Mouse (Mus musculus) megakaryocyte, embryonic 14.5 days (primary cell): ENCODE measurements around the gene H2afx. TPM values are rescaled to one million over a fixed set of nuclear protein-coding genes. Genes with fewer than 3 reads are reported as not detected.
"Not testable (repeated sequence)": the region's sequence is repeated elsewhere in the genome, so short reads cannot be mapped to it uniquely, and the experiment has no call there.

Experiments
- H3K27me3 ChIP-seq: replicated peaks from 2 replicates; pipeline ENCODE3; 2012; ENCODE audit warnings: inconsistent platforms
- H3K36me3 ChIP-seq: replicated peaks from 2 replicates; pipeline ENCODE3; 2012; ENCODE audit warnings: low read length, inconsistent platforms, mixed read lengths
- H3K4me1 ChIP-seq: 2 replicates; pipeline ENCODE4 v1.6.1; 2012; ENCODE audit warnings: inconsistent platforms
- H3K4me3 ChIP-seq: replicated peaks from 2 replicates; pipeline ENCODE3; 2012; ENCODE audit warnings: moderate library complexity, mild to moderate bottlenecking, inconsistent platforms
- H3K9me3 ChIP-seq: 2 replicates; pipeline ENCODE4 v1.6.1; 2012; ENCODE audit warnings: inconsistent platforms
- FLI1 ChIP-seq: IDR thresholded peaks from 2 replicates; pipeline ENCODE4 v1.6.1; 2012; ENCODE audit warnings: low read length, inconsistent platforms, mixed read lengths
- GATA1 ChIP-seq: IDR thresholded peaks from 3 replicates; pipeline ENCODE4 v1.6.1; 2012; ENCODE audit warnings: mixed read lengths, low read length, inconsistent platforms, borderline replicate concordance
- polyA plus RNA-seq: library from polyadenylated mRNA; stranded (reverse); fragments of >175 nt; gene quantifications from 2 replicates; pipeline ENCODE4 v1.2.3, GENCODE M21; 2012; ENCODE audit warnings: low replicate concordance; ENCODE audit not compliant: insufficient read depth

The H2afx gene
- polyA plus RNA-seq, result 416 and 1,650 TPM in 2 replicates

DNA sequence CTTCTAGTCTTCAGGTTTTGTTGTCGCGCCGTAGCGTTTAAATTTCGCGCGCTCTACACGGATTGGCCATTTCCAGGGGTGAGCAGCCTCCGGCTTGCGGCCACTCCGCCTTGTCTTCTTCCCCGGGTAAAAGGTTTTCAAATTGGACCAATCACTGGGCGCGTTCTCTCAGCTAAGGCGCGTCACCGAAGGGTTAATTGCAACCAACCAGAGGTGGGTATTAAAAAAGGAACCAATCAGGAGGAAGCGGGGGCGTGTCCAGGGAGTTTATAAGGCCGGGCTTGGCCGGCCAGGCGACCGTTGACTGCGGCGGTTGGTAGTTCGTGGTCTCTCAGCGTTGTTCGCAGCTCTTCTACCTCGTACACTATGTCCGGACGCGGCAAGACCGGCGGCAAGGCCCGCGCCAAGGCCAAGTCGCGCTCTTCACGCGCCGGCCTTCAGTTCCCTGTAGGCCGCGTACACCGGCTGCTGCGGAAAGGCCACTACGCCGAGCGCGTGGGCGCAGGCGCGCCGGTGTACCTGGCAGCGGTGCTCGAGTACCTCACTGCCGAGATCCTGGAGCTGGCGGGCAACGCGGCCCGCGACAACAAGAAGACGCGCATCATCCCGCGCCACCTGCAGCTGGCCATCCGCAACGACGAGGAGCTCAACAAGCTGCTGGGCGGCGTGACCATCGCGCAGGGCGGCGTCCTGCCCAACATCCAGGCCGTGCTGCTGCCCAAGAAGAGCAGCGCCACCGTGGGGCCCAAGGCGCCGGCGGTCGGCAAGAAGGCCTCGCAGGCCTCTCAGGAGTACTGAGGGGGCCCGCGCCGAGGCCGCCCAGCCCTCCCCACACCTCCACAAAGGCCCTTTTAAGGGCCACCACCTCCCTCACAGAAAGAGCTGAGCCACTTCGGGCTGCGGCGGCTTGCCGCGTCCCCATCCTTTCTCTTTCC lies at the start of gene H2afx:
Gene H2afx (plus strand): TSS at position 299 of the 935 bp plus-strand sequence.
- Histone ChIP-seq H3K9me3 (no peaks in the 10 kb centered on the region), H3K27me3 (no peaks in the 10 kb centered on the region), H3K4me1 (peaks cover 36% of the 10 kb centered on the region), H3K4me3 (peak within 1 kb of the TSS; percentile 98), H3K36me3 (peaks cover 72% of the 10 kb centered on the region)
- no peak for TF ChIP-seq GATA1
- peak; percentile 45; the same call in 1 of the 2 replicates for TF ChIP-seq FLI1

- no peak overlapping the region for H3K4me3 ChIP-seq
- H3K27me3 ChIP-seq, result peaks cover 66% of the 10 kb centered on the region
- peaks cover 49% of the 10 kb centered on the region for H3K4me1 ChIP-seq
- peaks cover 16% of the 10 kb centered on the region for H3K9me3 ChIP-seq
- peaks cover 23% of the 10 kb centered on the region for H3K36me3 ChIP-seq
- TF ChIP-seq GATA1 (no peak), FLI1 (no peak)
Measured at GRCm38 (mm10) chr9:44286256-44286850, 48.1 kb upstream of the H2afx start.

DNA sequence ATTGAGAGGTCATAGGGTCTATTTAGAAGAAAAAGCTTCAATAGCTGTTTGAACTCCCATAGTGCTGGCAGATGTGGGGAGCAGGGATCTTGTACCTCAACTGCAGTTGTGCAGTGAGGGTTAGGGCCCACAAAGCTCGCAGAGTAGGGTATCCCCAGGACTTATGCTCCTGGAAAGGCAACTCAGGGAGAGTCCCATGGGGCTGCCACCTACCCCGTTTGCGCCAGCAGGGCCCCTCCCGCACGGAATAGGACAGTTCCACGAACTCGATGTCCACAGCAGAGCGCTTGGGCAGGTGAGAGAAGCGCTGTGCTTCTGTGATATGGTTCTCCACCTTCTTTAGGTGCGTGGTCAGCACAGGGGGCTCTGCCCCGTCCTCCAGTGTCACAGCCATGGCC lies 47.5 kb upstream of the H2afx start:
- TF ChIP-seq FLI1 (no peak), GATA1 (no peak)
- peaks cover 30% of the 10 kb centered on the region for H3K36me3 ChIP-seq
- H3K4me1 ChIP-seq, result peaks cover 46% of the 10 kb centered on the region
- H3K4me3 ChIP-seq, result peak overlapping the region; percentile 89
- peaks cover 60% of the 10 kb centered on the region for H3K27me3 ChIP-seq
- H3K9me3 ChIP-seq, result peaks cover 16% of the 10 kb centered on the region

- H3K4me1 ChIP-seq, result peaks cover 44% of the 10 kb centered on the region
- TF ChIP-seq FLI1, result no peak
- TF ChIP-seq GATA1, result no peak
- peaks cover 35% of the 10 kb centered on the region for H3K36me3 ChIP-seq
- H3K4me3 ChIP-seq, result peak overlapping the region; percentile 89
- H3K27me3 ChIP-seq, result peaks cover 55% of the 10 kb centered on the region
- H3K9me3 ChIP-seq, result peaks cover 16% of the 10 kb centered on the region
Measured at GRCm38 (mm10) chr9:44287401-44288075, 47.0 kb upstream of the H2afx start.

GRCm38 (mm10) chr9:44288076-44288958 lies 46.2 kb upstream of the H2afx start, which contains the start of gene Abcg4:
TSS of gene Abcg4 (minus strand) at chr9:44288615.
- H3K27me3 ChIP-seq, result peaks cover 52% of the 10 kb centered on the region
- H3K4me3 ChIP-seq, result peak within 1 kb of the TSS; percentile 89
- peaks cover 16% of the 10 kb centered on the region for H3K9me3 ChIP-seq
- TF ChIP-seq GATA1, result no peak
- TF ChIP-seq FLI1, result no peak
- H3K36me3 ChIP-seq, result peaks cover 43% of the 10 kb centered on the region
- H3K4me1 ChIP-seq, result peaks cover 40% of the 10 kb centered on the region

DNA sequence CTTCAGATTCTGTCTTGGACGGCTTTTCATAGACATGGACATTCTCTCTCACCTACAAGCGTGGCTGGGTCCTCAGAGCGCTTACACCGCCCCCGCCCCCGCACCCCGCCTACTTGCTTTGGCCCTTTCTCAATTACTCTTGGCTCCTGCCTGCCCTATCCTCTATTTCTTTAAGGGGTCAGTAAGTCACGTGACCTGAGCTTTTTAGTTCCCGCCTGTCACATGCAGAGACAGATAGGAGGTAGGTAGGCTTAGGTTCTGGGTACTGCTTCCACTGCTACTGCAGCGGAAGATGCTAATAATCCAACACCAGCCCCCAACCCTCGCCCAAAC lies 45.6 kb upstream of the H2afx start:
- peaks cover 37% of the 10 kb centered on the region for H3K4me1 ChIP-seq
- peaks cover 49% of the 10 kb centered on the region for H3K36me3 ChIP-seq
- peaks cover 16% of the 10 kb centered on the region for H3K9me3 ChIP-seq
- no peak for TF ChIP-seq FLI1
- TF ChIP-seq GATA1, result no peak
- no peak overlapping the region for H3K4me3 ChIP-seq
- H3K27me3 ChIP-seq, result peaks cover 47% of the 10 kb centered on the region

DNA sequence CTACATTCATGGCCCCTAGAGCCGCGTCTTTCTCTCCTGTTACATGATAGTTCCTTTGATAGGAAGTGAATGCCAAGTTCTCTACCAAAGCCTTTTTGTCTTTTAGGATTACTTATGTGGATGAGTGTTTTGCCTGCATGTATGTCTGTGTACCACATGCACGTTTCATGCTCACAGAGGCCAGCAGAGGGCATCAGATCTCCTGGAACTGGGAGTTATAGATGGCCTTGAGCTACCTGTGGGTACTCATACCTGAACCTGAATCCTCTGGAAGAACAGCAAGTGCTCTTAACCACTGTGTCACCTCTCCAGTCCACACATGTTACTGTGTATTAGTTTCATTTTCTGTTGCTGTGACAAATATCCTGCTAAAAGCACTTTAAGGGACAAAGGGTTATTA lies 42.0 kb upstream of the H2afx start:
- peaks cover 20% of the 10 kb centered on the region for H3K27me3 ChIP-seq
- H3K36me3 ChIP-seq, result peaks cover 82% of the 10 kb centered on the region
- H3K4me1 ChIP-seq, result peaks cover 19% of the 10 kb centered on the region
- H3K9me3 ChIP-seq, result peaks cover 14% of the 10 kb centered on the region
- no peak for TF ChIP-seq GATA1
- TF ChIP-seq FLI1, result no peak
- no peak overlapping the region for H3K4me3 ChIP-seq

- peaks cover 85% of the 10 kb centered on the region for H3K36me3 ChIP-seq
- not testable (repeated sequence) for H3K27me3 ChIP-seq, H3K9me3 ChIP-seq
- peak overlapping the region; percentile 33 for H3K4me3 ChIP-seq
- peaks cover 69% of the 10 kb centered on the region for H3K4me1 ChIP-seq
Measured at GRCm38 (mm10) chr9:44300001-44300400, 34.5 kb upstream of the H2afx start.

GRCm38 (mm10) chr9:44305466-44306079 lies 28.9 kb upstream of the H2afx start, which contains the start of gene Hinfp:
TSS of gene Hinfp (minus strand) at chr9:44305671.
- no peaks in the 10 kb centered on the region for H3K9me3 ChIP-seq
- peak within 1 kb of the TSS; percentile 93 for H3K4me3 ChIP-seq
- no peaks in the 10 kb centered on the region for H3K27me3 ChIP-seq
- peaks cover 50% of the 10 kb centered on the region for H3K36me3 ChIP-seq
- peaks cover 46% of the 10 kb centered on the region for H3K4me1 ChIP-seq
- TF ChIP-seq FLI1, result peak; percentile 99; the same call in 1 of the 2 replicates
- TF ChIP-seq GATA1, result no peak
